Mouse (Mus musculus) midbrain, embryonic 10.5 days (tissue): ENCODE results near the gene Rpl13a. TPM values are rescaled to one million over a fixed set of nuclear protein-coding genes. Genes with fewer than 3 reads are reported as not detected.
"Not testable (repeated sequence)": the region's sequence is repeated elsewhere in the genome, so short reads cannot be mapped to it uniquely, and the experiment has no call there.

ENCODE experiments used
- DNase-seq: peaks from one replicate; pipeline ENCODE4 v3.0.0-alpha.2; 2017; ENCODE audit warnings: low spot score
- H3K27ac ChIP-seq: fragments of 300-500 bp; sonication (generic); replicated peaks from 2 replicates; pipeline ENCODE4 v1.5.1; 2016; ENCODE audit warnings: mild to moderate bottlenecking
- H3K27me3 ChIP-seq: fragments of 300-500 bp; sonication (generic); 2 replicates; pipeline ENCODE4 v1.6.1; 2016; ENCODE audit warnings: low read depth, mild to moderate bottlenecking; ENCODE audit not compliant: poor library complexity, severe bottlenecking
- H3K36me3 ChIP-seq: fragments of 300-500 bp; sonication (generic); 2 replicates; pipeline ENCODE4 v1.6.1; 2016; ENCODE audit warnings: mild to moderate bottlenecking, moderate library complexity
- H3K4me1 ChIP-seq: fragments of 300-500 bp; sonication (generic); 2 replicates; pipeline ENCODE4 v1.6.1; 2016
- H3K4me3 ChIP-seq: fragments of 300-500 bp; sonication (generic); 2 replicates; pipeline ENCODE4 v1.5.1; 2016; ENCODE audit warnings: mild to moderate bottlenecking, moderate library complexity
- H3K9me3 ChIP-seq: fragments of 300-500 bp; sonication (generic); replicated peaks from 2 replicates; pipeline ENCODE4 v1.6.1; 2016; ENCODE audit warnings: mild to moderate bottlenecking
- WGBS: fragments of 180-500 bp; shearing (Covaris S2); methylation state at CpG from one replicate; pipeline ENCODE4 v1.1.7; 2016; 5-methylcytosine and 5-hydroxymethylcytosine counted together
- polyA plus RNA-seq: library from polyadenylated mRNA; unstranded; fragments of >200 nt; fragmentation: Nextera tagmentation; extraction: Ambion mirVana; gene quantifications from 2 replicates; pipeline ENCODE4 v1.2.1, GENCODE M21; 2016

Rpl13a gene
- polyA plus RNA-seq, 1 experiment from 2014 or later, result 1,243 TPM

DNA sequence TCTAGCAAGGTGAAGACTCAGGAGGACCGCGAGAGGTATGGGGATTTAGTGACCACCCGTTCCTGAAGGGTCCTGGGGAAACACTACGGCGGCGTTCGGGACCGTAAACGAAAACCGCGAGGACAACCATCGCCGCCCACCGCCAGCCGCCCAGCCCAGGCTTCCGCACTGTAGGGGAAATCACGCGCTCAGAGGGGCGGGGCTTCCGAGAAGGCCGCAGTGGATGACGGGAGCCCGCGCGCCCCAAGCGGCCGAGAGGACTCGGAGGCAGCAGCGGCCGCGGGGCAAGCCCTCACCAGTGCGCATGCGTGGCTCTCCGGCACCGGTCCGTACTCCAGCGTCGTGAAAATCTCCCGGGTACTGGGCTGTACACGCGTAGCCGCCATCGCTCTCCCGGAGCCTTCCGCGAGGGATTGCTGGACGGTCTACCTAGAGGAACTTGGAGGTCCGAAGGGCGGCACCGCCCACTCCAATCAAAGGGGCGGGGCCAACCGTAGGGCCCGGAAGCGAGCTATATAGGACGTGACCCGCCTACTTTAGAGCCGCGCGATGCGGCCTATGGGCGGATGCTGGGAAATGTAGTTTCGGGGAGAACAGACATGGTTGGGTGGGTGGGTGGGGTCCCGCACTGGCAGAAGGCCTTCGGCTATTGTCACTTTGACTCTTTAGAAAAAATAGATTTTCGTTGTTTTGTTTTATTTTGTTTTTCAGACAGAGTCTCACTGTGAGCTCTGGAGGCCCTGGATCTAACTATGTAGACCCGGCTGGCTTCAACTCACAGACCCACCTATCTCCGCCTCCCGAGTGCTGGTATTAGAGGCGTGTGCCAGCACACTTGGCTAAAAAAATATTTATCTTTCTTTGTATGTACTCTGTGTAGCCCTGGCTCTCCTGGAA is 25.8 kb upstream of the Rpl13a start, which contains the start of the genes Pih1d1 and Aldh16a1:
Pih1d1 (plus strand) TSS at position 208 of the 897 bp plus-strand sequence.
Aldh16a1 (minus strand) TSS at position 489 of the 897 bp plus-strand sequence.
- WGBS, result 5% methylated on average over 69 of the region's 69 CpGs
- Histone ChIP-seq H3K36me3 (peaks cover 28% of the 10 kb centered on the region), H3K4me3 (peak within 1 kb of the TSS; percentile 75), H3K27ac (peak within 1 kb of the TSS; percentile 98), H3K9me3 (no peaks in the 10 kb centered on the region), H3K4me1 (peaks cover 36% of the 10 kb centered on the region), H3K27me3 (no peaks in the 10 kb centered on the region)
- DNase-seq, result peak; percentile 96

DNA sequence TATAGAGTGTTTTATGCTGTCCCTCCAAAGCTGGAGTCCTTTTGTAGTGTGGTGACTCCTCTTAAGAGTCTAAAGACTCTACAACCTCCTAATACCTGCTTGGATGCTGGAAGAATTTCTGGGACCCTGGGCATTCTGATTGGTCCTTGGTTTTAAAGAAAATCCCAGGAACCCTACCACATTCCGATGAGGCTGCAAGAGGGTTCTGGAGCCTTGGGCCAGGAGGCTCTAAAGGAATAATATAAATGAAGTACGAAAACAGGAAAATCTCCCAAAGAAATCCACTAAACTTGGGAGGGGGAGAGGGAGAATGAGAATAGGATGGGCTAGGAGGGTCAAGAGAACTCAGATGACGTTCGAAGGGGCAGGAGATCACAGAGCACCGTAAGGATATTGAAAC is 25.0 kb upstream of the Rpl13a start:
- DNase-seq, result no peak
- no peaks in the 10 kb centered on the region for H3K9me3 ChIP-seq
- WGBS, result 5% methylated on average over 5 of the region's 5 CpGs
- peaks cover 41% of the 10 kb centered on the region for H3K4me1 ChIP-seq
- peak overlapping the region; percentile 98 for H3K27ac ChIP-seq
- H3K27me3 ChIP-seq, result no peaks in the 10 kb centered on the region
- H3K36me3 ChIP-seq, result peaks cover 21% of the 10 kb centered on the region
- peak overlapping the region; percentile 75 for H3K4me3 ChIP-seq

DNA sequence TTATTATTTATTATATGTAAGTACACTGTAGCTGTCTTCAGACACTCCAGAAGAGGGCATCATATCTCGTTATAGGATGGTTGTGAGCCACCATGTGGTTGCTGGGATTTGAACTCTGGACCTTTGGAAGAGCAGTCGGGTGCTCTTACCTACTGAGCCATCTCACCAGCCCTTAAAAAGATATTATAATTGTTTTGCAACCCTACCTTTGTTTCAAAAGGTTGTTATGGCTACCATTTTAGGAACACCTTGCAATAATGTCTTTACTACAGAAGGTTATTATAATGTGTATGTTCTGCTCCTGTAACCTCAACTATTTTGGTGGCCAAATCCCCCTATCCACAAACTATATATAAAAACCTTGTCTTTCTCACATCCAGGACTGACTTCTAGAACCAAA is 24.5 kb upstream of the Rpl13a start:
- H3K27me3 ChIP-seq, DNase-seq, H3K9me3 ChIP-seq, H3K27ac ChIP-seq: not testable (repeated sequence)
- H3K4me3 ChIP-seq, result peak overlapping the region; percentile 75
- peaks cover 41% of the 10 kb centered on the region for H3K4me1 ChIP-seq
- H3K36me3 ChIP-seq, result peaks cover 20% of the 10 kb centered on the region
- 94% methylated on average over 2 of the region's 2 CpGs for WGBS

DNA sequence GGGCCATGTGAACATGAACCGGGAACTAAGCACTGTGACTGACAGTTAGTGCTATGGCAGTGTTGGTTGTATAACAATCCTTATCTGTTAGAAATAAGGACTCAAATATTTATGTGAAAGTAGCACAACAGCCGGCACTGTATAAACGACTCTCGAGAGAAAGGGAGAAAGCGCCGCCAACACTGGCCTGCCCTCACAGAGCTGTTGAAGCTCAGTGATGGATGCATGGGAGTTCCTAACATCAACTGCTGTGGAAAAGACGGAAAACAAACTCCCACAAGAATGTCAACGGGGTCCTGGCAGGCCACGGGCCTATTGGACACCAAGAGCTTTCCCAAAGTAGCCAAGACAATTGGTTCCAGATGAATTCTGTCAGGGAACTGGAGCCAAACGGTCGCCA is 22.7 kb upstream of the Rpl13a start:
- 76% methylated on average over 11 of the region's 11 CpGs for WGBS

DNA sequence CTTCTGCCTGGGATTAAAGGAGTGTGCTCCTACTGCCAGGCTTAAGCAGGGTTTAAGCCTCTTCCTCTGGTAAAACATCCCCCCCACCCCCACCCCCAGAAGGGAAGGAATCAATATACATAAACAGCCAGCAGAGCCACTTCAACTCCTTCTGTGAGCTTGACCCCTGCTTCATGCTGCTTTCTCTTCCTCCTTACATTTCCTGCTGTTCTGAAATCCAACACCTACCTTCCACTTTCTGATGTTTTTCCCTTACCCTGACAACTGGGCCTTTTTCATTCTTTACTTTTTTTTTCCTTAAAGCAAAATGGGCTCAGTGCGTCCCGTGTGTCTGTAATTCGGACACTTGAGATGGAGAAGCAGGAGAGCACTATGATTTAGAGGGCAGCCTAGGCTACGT is 21.8 kb upstream of the Rpl13a start:
- H3K4me1 ChIP-seq, result peaks cover 37% of the 10 kb centered on the region
- 66% methylated on average over 4 of the region's 4 CpGs for WGBS
- 0 out of 2 replicates have a peak overlapping the region, but pooled peaks have one; percentile 59 for H3K27ac ChIP-seq
- H3K36me3 ChIP-seq, result peaks cover 30% of the 10 kb centered on the region
- H3K9me3 ChIP-seq, result no peaks in the 10 kb centered on the region
- H3K4me3 ChIP-seq, result no peak overlapping the region
- H3K27me3 ChIP-seq, result no peaks in the 10 kb centered on the region
- no peak for DNase-seq

More for the DNA sequence above, 22.7 kb upstream of the Rpl13a start:
- Histone ChIP-seq H3K27me3 (no peaks in the 10 kb centered on the region), H3K27ac (no peak overlapping the region), H3K4me1 (peaks cover 41% of the 10 kb centered on the region), H3K4me3 (no peak overlapping the region), H3K9me3 (no peaks in the 10 kb centered on the region), H3K36me3 (peaks cover 23% of the 10 kb centered on the region)
- DNase-seq, result no peak

DNA sequence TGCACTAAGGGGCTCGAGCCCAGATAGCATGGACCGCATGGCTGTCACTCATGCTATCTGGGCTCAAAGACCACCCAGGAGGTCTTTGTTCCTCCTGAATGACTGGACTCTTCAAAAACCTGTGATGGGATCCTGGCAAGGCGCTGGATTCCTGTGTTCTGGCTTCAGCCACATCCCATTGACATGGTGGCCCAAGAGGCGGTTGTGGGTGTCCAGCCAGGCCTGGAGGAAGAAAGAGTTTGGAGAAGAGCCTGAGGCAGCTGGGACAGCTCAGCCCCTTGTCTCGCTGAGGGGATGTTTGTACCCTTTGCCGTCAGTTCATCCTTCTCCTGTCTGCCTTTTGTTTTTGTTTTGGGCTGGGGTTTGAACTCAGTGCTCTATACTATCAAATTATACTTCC is 21.0 kb upstream of the Rpl13a start:
- Histone ChIP-seq H3K9me3 (no peaks in the 10 kb centered on the region), H3K4me1 (peaks cover 30% of the 10 kb centered on the region), H3K4me3 (no peak overlapping the region), H3K27me3 (no peaks in the 10 kb centered on the region), H3K27ac (peak overlapping the region; percentile 59), H3K36me3 (peaks cover 38% of the 10 kb centered on the region)
- 30% methylated on average over 6 of the region's 6 CpGs for WGBS
- DNase-seq, result no peak

DNA sequence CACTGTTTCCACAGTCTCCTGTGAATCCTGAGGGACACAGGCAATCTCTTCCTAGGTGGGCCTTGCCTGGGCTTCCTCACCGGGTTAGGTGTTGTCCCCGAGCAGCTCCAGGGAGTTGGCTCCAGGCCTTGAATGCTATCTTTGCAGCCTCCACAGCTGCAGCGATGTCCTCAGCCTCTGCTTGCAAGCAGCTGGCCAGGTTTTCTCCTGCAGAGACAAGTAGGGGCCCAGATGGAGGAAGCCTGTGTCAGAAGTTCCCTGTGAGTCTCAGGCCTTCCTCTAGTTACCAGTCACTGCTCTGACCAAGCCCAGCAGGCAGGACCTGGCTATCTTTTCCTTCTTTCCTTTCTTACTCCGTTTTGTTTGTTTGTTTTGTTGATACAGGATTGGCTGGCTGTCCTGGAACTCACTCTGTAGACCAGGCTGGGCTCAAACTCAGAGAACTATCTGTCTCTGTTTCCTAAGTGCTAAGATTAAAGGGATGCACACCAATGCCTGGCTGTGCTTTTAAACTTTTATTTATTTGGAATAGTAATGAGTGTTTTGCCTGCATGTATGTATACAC is 20.1 kb upstream of the Rpl13a start:
- H3K4me3 ChIP-seq, result no peak overlapping the region
- no peak for DNase-seq
- H3K27me3 ChIP-seq, result no peaks in the 10 kb centered on the region
- peaks cover 28% of the 10 kb centered on the region for H3K4me1 ChIP-seq
- H3K27ac ChIP-seq, result no peak overlapping the region
- H3K9me3 ChIP-seq, result no peaks in the 10 kb centered on the region
- peaks cover 47% of the 10 kb centered on the region for H3K36me3 ChIP-seq
- WGBS, result 66% methylated on average over 4 of the region's 4 CpGs

DNA sequence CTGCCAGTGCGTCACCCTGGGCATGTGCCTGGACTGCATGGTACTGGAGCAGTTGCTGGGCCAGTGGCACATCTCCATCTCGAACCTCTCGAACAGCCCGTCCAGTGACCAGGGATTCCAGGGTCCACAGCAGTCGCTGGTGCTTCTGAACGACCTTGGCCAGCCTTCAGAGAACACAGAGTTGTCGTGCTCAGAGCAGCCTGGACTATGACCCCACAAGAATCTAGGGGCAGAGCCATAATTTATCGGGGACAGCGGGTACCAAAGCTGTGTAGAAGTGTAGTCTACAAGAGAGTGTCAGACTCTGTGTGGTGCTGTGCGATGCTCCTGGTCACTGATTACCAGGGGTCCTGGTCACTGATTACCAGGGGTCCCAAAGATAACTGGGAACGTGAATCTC is 19.3 kb upstream of the Rpl13a start:
- H3K4me1 ChIP-seq, result peaks cover 23% of the 10 kb centered on the region
- no peak overlapping the region for H3K4me3 ChIP-seq
- H3K27me3 ChIP-seq, result no peaks in the 10 kb centered on the region
- no peak overlapping the region for H3K27ac ChIP-seq
- H3K36me3 ChIP-seq, result peaks cover 54% of the 10 kb centered on the region
- WGBS, result 91% methylated on average over 11 of the region's 11 CpGs
- no peak for DNase-seq
- no peaks in the 10 kb centered on the region for H3K9me3 ChIP-seq

DNA sequence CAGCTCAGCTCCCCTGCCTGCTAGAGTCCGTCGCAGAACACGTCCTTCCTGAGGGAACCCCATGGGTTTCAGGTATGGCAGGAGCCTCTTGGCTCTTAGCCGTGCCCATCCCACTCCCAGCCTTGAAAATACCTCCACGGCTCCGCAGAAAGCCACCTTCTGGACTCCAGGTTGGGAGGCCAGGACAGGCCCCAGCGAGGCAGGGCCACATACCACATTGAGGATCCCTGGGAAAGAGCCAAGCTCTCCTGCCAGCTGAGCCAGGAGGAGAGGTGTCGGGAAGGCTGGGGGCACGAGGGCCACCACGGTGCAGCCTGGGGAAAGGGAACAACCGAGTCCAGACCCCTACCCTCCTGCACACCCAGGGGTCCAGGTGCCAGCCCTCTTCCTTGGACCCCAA is 18.7 kb upstream of the Rpl13a start:
- no peak overlapping the region for H3K27ac ChIP-seq
- peaks cover 23% of the 10 kb centered on the region for H3K4me1 ChIP-seq
- H3K9me3 ChIP-seq, result no peaks in the 10 kb centered on the region
- no peak for DNase-seq
- H3K36me3 ChIP-seq, result peaks cover 61% of the 10 kb centered on the region
- no peaks in the 10 kb centered on the region for H3K27me3 ChIP-seq
- 92% methylated on average over 11 of the region's 11 CpGs for WGBS
- H3K4me3 ChIP-seq, result no peak overlapping the region

DNA sequence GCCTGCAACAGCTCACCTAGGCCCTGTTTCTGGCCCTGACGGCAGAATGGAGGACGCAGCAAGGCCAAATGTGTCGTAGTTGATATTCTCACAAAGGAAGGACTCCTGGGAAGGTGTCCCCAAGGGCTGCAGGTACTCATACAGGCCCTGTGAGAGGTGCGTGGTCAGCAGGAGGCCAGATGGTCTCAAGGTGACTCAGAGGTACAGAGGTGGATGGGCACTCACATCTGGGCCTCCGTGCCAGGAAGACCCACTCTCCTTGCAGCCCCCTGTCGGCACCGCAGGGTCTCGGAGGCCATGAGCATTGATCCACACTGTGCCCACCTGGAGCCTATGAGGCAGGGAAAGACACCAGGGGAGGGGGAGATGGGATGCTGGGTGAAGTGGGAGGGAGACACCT is 16.9 kb upstream of the Rpl13a start:
- Histone ChIP-seq H3K27ac (no peak overlapping the region), H3K36me3 (peaks cover 70% of the 10 kb centered on the region), H3K9me3 (no peaks in the 10 kb centered on the region), H3K4me3 (no peak overlapping the region), H3K4me1 (peaks cover 15% of the 10 kb centered on the region), H3K27me3 (no peaks in the 10 kb centered on the region)
- no peak for DNase-seq
- WGBS, result 96% methylated on average over 8 of the region's 8 CpGs

DNA sequence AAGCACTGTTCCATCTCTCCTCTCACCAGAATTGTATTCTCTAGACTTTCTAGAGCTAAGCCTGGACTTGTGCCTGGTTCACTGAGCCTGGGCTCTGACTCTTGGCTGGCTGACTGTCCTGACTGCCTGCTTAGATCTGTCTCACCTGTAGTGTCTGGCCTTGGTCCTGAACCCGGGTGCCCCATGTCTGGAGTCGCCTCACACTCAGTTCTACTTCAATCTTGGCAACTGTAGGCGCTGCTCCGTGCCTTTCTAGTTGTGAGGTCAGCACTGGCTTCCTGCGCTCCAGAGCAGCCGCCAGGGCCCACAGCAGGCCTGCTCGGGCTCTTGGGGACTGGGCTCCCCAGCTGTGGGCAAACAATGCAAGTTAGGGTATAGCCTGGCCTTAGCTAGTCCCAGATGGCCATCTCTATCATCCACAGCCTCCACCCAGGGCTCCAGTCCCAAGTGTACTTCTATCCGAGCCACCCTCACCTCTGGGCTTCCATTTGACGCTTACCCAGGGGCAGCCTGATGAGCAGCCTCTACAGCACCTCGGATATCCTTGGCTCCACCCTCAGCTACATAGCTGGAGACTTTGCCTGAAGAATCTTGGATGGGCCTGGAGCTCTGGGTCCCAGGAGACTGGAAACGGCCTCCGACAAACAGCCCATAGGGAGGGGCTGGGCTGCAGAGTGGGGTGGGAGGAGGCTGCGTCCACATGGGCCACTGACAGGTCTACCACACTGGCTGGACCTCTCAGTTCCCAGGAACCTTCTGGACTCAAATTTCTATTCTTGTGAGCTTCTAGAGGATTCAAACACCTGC is 16.0 kb upstream of the Rpl13a start:
- Histone ChIP-seq H3K4me3 (no peak overlapping the region), H3K9me3 (no peaks in the 10 kb centered on the region), H3K27me3 (no peaks in the 10 kb centered on the region), H3K4me1 (peaks cover 7% of the 10 kb centered on the region), H3K36me3 (peaks cover 70% of the 10 kb centered on the region), H3K27ac (no peak overlapping the region)
- WGBS, result 86% methylated on average over 13 of the region's 13 CpGs
- no peak for DNase-seq

DNA sequence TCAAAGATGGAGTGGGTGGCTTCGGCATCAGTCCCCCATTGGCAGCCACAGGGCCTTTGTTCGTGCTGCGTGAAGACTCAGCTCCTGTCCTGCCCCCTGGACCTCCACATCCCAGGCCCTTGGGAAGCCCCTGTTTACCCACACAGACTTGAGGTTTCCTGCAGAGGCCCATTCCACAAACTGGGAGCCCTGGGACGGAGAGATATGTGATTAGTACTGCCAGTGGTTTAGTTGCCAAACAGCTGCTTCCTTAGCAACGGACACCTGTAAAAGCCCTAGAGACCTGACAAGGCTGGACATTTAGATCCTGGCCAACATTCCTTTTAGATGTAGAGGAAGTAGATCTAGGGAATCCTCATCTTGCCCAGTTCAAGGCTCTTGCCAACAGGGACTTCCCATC is 13.4 kb upstream of the Rpl13a start:
- Histone ChIP-seq H3K27me3 (peaks cover 11% of the 10 kb centered on the region; the same call in 1 of the 2 replicates), H3K36me3 (peaks cover 55% of the 10 kb centered on the region), H3K4me1 (no peaks in the 10 kb centered on the region), H3K4me3 (no peak overlapping the region), H3K27ac (no peak overlapping the region), H3K9me3 (no peaks in the 10 kb centered on the region)
- no peak for DNase-seq
- 97% methylated on average over 5 of the region's 5 CpGs for WGBS
